In genomic region chr12:104996012-104996728, GRCm38 (mm10) we compare ENCODE assay signal across 18 mouse cellular contexts. TPM values are rescaled to one million over a fixed set of nuclear protein-coding genes. Genes with fewer than 3 reads are reported as not detected.
DNase-seq lines count a peak whose midpoint lies in the region; ATAC-seq lines count a peak whose summit lies in the region.
"Had no signal": no experiment of that assay in that cellular context is flagged by ENCODE, and none has a peak within 500 bp of the region (broad histone marks: within the 10 kb centered on the region; RNA-seq: fewer than 3 reads in every experiment).

No protein-coding gene starts in this region.

- H3K27me3 ChIP-seq in kidney, embryonic 16.5 days (ENCODE audit: insufficient read depth, low read length) = no peaks in the 10 kb centered on the region
- H3K27me3 ChIP-seq in intestine, embryonic 14.5 days (replicated peaks; ENCODE audit: control insufficient read depth, insufficient read depth, low read length) = no peaks in the 10 kb centered on the region
- H3K27me3 ChIP-seq in liver, embryonic 15.5 days = no peaks in the 10 kb centered on the region
- H3K27me3 ChIP-seq in embryonic facial prominence, embryonic 10.5 days (replicated peaks; ENCODE audit: low read depth, poor library complexity, severe bottlenecking) = peaks cover 22% of the 10 kb centered on the region

- intact Hi-C loops in left cerebral cortex, postnatal 4 days (cut with DNase I) = no loop called here

- H3K9ac ChIP-seq in kidney, embryonic 16.5 days (replicated peaks; ENCODE audit: low read length) = no peak overlapping the region
- H3K9ac ChIP-seq in intestine, embryonic 14.5 days (ENCODE audit: low read length) = no peak overlapping the region
- no peak overlapping the region for H3K9ac ChIP-seq in liver, embryonic 15.5 days

- H3K4me3 ChIP-seq in kidney, embryonic 16.5 days (ENCODE audit: low read length) = no peak overlapping the region
- H3K4me3 ChIP-seq in intestine, embryonic 14.5 days (ENCODE audit: low read depth, low read length) = no peak overlapping the region
- H3K4me3 ChIP-seq in liver, embryonic 15.5 days (replicated peaks) = no peak overlapping the region
- H3K4me3 ChIP-seq in embryonic facial prominence, embryonic 10.5 days = no peak overlapping the region
- H3K4me3 ChIP-seq: heart, embryonic 10.5 days; left cerebral cortex, adult 2 months; myocyte had no signal

- no peaks in the 10 kb centered on the region for H3K9me3 ChIP-seq in kidney, embryonic 16.5 days (ENCODE audit: low read length)
- H3K9me3 ChIP-seq in intestine, embryonic 14.5 days (ENCODE audit: control insufficient read depth, low read length) = no peaks in the 10 kb centered on the region
- H3K9me3 ChIP-seq in liver, embryonic 15.5 days (replicated peaks) = no peaks in the 10 kb centered on the region
- H3K9me3 ChIP-seq in embryonic facial prominence, embryonic 10.5 days = no peaks in the 10 kb centered on the region
- H3K9me3 ChIP-seq: heart, embryonic 10.5 days had no signal

- no peak overlapping the region for H3K27ac ChIP-seq in kidney, embryonic 16.5 days (ENCODE audit: low read length)
- H3K27ac ChIP-seq in intestine, embryonic 14.5 days (ENCODE audit: low read depth) = no peak overlapping the region
- H3K27ac ChIP-seq in liver, embryonic 15.5 days (replicated peaks) = peak overlapping the region; percentile 35
- no peak overlapping the region for H3K27ac ChIP-seq in embryonic facial prominence, embryonic 10.5 days (replicated peaks)
- H3K27ac ChIP-seq: heart, embryonic 10.5 days; left cerebral cortex, adult 2 months had no signal

- no peaks in the 10 kb centered on the region for H3K36me3 ChIP-seq in kidney, embryonic 16.5 days (ENCODE audit: insufficient read depth, low read length)
- no peaks in the 10 kb centered on the region for H3K36me3 ChIP-seq in intestine, embryonic 14.5 days (ENCODE audit: control insufficient read depth, insufficient read depth, low read length)
- no peaks in the 10 kb centered on the region for H3K36me3 ChIP-seq in liver, embryonic 15.5 days (replicated peaks)
- H3K36me3 ChIP-seq in embryonic facial prominence, embryonic 10.5 days (replicated peaks) = no peaks in the 10 kb centered on the region
- H3K36me3 ChIP-seq: heart, embryonic 10.5 days had no signal

- H3K4me2 ChIP-seq in kidney, embryonic 16.5 days (replicated peaks; ENCODE audit: low read depth, low read length) = no peak overlapping the region
- no peak overlapping the region for H3K4me2 ChIP-seq in intestine, embryonic 14.5 days (ENCODE audit: low read length)
- peak overlapping the region; percentile 21 for H3K4me2 ChIP-seq in liver, embryonic 15.5 days

- 0 out of 2 replicates have a peak, but pooled peaks have one; percentile 16 for ATAC-seq in kidney, embryonic 16.5 days (ENCODE audit: low FRiP score, low TSS enrichment)
- 0 out of 2 replicates have a peak, but pooled peaks have one; percentile 30 for ATAC-seq in intestine, embryonic 14.5 days (replicated peaks; ENCODE audit: low FRiP score, low TSS enrichment, low read depth)
- ATAC-seq in liver, embryonic 15.5 days (ENCODE audit: insufficient read depth) = peak; percentile 79
- ATAC-seq: inflammation-experienced regulatory T-cells, adult 6 months had no signal

- 83% methylated on average over 9 of the region's 9 CpGs for WGBS in kidney, embryonic 16.5 days
- 83% methylated on average over 9 of the region's 9 CpGs for WGBS in intestine, embryonic 14.5 days
- 50% methylated on average over 9 of the region's 9 CpGs for WGBS in liver, embryonic 15.5 days (ENCODE audit: insufficient replicate concordance)
- 86% methylated on average over 9 of the region's 9 CpGs for WGBS in embryonic facial prominence, embryonic 10.5 days

- H3K4me1 ChIP-seq in kidney, embryonic 16.5 days (ENCODE audit: insufficient read depth, low read length) = 0 out of 2 replicates have a peak, but pooled peaks cover 5% of the 10 kb centered on the region
- no peaks in the 10 kb centered on the region for H3K4me1 ChIP-seq in intestine, embryonic 14.5 days (replicated peaks; ENCODE audit: control insufficient read depth, insufficient read depth, low read length)
- peaks cover 84% of the 10 kb centered on the region for H3K4me1 ChIP-seq in liver, embryonic 15.5 days (replicated peaks)
- peaks cover 12% of the 10 kb centered on the region; the same call in 1 of the 2 replicates for H3K4me1 ChIP-seq in embryonic facial prominence, embryonic 10.5 days
- H3K4me1 ChIP-seq: heart, embryonic 10.5 days had no signal

- no peak for DNase-seq in kidney, postnatal 10 days
- no peak for DNase-seq in intestine, embryonic 14.5 days (ENCODE audit: low spot score)
- DNase-seq in yolk sac, embryonic 10.5 days (ENCODE audit: low spot score) = peak; percentile 38
- DNase-seq in embryonic facial prominence, embryonic 10.5 days (ENCODE audit: low spot score) = no peak
- DNase-seq in left cerebral cortex, postnatal 4 days = no peak
- no peak for DNase-seq in spleen, postnatal 10 days (ENCODE audit: low spot score in 2 of 2)
- DNase-seq: adrenal gland, postnatal 36 days; cerebellum, adult 11-12 months; gastrocnemius, postnatal 14 days; heart, postnatal 36 days; lung, adult 18-20 months; right cerebral cortex, postnatal 25 days had no signal

RNA-seq across cellular contexts. Expression of gene Syne3, which starts 13.4 kb away (rescaled TPM):
- polyA plus RNA-seq in kidney, embryonic 16.5 days (2015; fragmentation: Nextera tagmentation; extraction: Ambion mirVana) = 0.51 and 1.1 TPM in 2 replicates
- polyA plus RNA-seq in intestine, embryonic 14.5 days (2014; fragmentation: Nextera tagmentation; extraction: Ambion mirVana) = 0.08 and 0.31 TPM in 2 replicates
- polyA plus RNA-seq in liver, embryonic 15.5 days (2015; fragmentation: Nextera tagmentation; extraction: Ambion mirVana) = 2.9 and 3.0 TPM in 2 replicates
- polyA plus RNA-seq in embryonic facial prominence, embryonic 10.5 days (2016; fragmentation: Nextera tagmentation; extraction: Ambion mirVana) = 0.24 and 0.26 TPM in 2 replicates
- 1 to 10 TPM in 1 of 2 experiments, under 1 TPM in 1; 0.82 to 1.4 TPM for total RNA-seq in left cerebral cortex, postnatal 4 days (2021)

RNA-seq across cellular contexts. Expression of gene Glrx5, which starts 36.3 kb away (rescaled TPM):
- polyA plus RNA-seq in kidney, embryonic 16.5 days (2015; fragmentation: Nextera tagmentation; extraction: Ambion mirVana) = 162 and 174 TPM in 2 replicates
- 190 and 193 TPM in 2 replicates for polyA plus RNA-seq in intestine, embryonic 14.5 days (2014; fragmentation: Nextera tagmentation; extraction: Ambion mirVana)
- polyA plus RNA-seq in liver, embryonic 15.5 days (2015; fragmentation: Nextera tagmentation; extraction: Ambion mirVana) = 496 and 514 TPM in 2 replicates
- polyA plus RNA-seq in embryonic facial prominence, embryonic 10.5 days (2016; fragmentation: Nextera tagmentation; extraction: Ambion mirVana) = 218 and 234 TPM in 2 replicates
- 10 to 100 TPM; 50.6 to 56.2 TPM for total RNA-seq in left cerebral cortex, postnatal 4 days (2021)

Comparison
In these comparisons a context has a peak if more than half of its experiments do, and no peak if none do; other contexts are left out.
1. ATAC-seq: peak in every context shown above with its lines; median percentile 79 in liver, embryonic 15.5 days; 30 in intestine, embryonic 14.5 days; 16 in kidney, embryonic 16.5 days.